Mouse (Mus musculus): Measurements from ENCODE around the gene Nom1. TPM values are rescaled to one million over a fixed set of nuclear protein-coding genes. Genes with fewer than 3 reads are reported as not detected.

Gene Nom1
- total RNA-seq, 2 experiments from 2014 or later: 22.2 to 22.7 TPM

Other genes with a start within 250 kb of the Nom1 start
- 10 to 100 TPM; 17.6 to 20.9 TPM for gene Rnf32, start 238.7 kb upstream of the Nom1 start, total RNA-seq (2021)
- gene Lmbr1, start 56.3 kb upstream of the Nom1 start, total RNA-seq (2021): 10 to 100 TPM; 34.1 to 39.2 TPM
- not detected for gene Mnx1, start 43.8 kb downstream of the Nom1 start, total RNA-seq (2021)
- gene Ube3c, start 134.6 kb downstream of the Nom1 start, total RNA-seq (2021): 10 to 100 TPM; 86.7 to 90.6 TPM

All from layer of hippocampus, postnatal 10 days (tissue).